Mouse (Mus musculus) lung, postnatal 0 days (tissue): ENCODE results near the gene Mtor.

ENCODE experiments used
- CTCF ChIP-seq: IDR thresholded peaks from 2 replicates; pipeline ENCODE4 v1.5.1; 2016; ENCODE audit warnings: antibody characterized with exemption, mild to moderate bottlenecking
- EP300 ChIP-seq: IDR thresholded peaks from 2 replicates; pipeline ENCODE4 v1.6.1; 2016; ENCODE audit warnings: antibody characterized with exemption, mild to moderate bottlenecking, control low read depth

DNA sequence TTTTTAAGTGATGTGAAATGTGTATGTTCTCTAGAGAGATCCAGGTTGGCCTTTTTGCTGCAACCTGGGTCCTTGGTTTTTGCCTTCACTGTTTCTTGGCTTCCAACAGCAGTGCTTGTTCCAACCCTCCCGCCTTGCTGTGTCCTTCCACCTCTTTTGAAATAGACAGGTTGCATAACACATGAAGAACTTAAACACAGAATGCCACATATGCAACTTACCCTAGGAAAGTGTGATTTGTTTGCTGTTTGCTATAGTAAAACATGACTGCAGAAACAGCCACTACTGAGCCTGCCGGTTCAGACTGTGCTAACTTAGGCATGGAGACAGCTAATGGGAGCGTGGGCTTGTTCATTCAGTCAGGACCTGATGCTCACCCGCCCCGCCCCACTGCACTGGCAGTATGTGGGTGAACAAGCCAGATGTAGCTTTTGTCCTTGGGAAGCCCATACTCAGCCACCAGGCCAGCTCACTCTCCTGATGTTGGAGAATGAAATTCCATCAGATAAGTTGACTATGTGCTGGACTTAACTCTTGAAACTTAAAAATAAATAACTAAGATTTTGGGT is 18.2 kb downstream of the Mtor start:
- no peak for TF ChIP-seq CTCF
- no peak for TF ChIP-seq EP300
